Mouse (Mus musculus): ENCODE data around the gene AB124611.
"Not testable (repeated sequence)": the region's sequence is repeated elsewhere in the genome, so short reads cannot be mapped to it uniquely, and the experiment has no call there.

The AB124611 gene

DNA sequence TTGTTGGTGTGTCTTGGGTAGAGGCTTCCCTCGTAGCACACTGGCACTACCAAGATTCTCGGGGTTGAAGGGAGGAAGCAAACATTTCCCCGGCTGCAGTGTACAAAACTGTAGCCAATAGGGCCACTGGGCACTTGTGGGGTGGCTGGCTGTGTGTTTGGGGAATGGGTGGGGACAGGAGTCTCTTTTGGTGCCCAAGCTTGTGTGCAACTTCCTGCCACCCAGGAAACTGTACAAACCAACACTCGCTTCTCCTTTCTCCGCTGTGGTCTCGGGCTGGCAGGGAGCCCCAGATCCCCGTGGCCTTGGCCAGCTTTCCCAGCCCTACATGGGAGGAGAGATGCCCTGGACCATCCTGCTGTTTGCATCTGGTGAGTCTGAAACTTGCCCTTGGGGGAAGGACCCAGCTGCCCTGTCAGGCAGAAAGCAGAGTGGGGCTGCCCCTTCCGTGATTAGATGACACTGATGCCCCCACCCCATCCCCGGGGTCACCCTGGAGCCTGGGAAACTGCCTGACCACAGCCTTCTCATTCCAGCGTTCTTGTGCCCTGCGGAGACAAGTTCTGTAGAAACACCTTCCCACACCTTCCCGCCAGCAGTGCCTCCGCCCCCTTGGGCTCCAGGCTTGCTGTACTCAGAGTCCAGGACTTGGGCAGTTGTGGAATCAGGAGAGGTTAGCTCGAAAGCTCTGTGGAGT lies at the start of gene AB124611:
TSS of gene AB124611 (plus strand) at position 240 of the 697 bp plus-strand sequence.
- peak; percentile 50 to 52 for DNase-seq (ENCODE audit: low spot score in 2 of 2)

DNA sequence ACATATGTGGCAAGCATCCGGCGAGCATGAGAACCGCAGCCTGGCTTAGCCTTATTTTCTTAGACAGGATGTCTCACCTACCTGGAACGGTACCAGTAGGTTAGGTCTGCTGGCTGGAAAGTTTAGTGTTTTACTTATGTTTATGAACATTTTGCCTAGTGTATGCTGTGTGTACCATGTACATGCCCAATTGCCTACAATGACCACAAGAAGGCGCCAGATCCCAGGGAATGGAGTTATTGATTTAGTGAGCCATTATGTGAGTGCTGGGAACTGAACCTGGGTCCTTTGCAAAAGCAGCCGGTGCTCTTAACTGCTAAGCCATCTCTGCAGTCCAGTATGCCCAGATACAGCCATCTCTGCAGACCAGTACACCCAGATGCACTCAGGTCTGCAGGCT lies 48.3 kb upstream of the AB124611 start:
- no peak for DNase-seq (ENCODE audit: low spot score in 2 of 2)

DNA sequence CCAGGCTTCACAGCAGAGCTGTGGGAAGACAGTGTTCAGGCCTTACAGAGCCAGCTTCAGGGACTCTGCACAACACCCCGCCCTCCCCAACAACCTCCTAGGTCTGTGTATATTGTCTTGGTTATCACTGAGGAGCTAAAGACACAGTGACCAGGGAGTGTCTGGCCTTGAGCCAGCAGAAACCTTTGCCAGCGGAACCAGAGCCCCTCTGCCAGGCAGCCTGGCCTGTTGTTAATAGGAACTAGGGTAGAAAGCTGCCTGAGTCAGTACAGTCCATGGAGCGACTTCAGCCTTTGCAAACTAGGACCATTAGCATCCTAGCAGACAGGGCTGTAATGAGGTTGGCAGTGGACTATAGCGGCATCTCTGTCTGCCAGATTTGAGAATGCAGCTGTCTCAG lies 41.9 kb upstream of the AB124611 start:
- DNase-seq (ENCODE audit: low spot score in 2 of 2): no peak

DNA sequence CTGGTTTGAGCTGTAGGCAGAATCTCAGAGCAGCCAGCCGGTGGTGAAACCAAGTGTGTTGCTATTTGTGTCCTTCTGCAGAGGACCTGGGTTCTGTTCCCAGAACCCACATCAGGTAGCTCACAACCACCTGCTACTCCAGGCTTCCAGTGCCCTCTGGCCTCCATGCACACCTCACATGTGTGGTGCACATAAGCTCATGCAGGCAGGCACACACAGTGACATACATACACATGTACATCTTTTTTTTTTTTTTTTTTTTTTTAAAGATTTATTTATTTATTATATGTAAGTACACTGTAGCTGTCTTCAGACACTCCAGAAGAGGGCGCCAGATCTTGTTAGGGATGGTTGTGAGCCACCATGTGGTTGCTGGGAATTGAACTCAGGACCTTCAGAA lies 37.7 kb upstream of the AB124611 start:
- DNase-seq (ENCODE audit: low spot score in 2 of 2): not testable (repeated sequence)

DNA sequence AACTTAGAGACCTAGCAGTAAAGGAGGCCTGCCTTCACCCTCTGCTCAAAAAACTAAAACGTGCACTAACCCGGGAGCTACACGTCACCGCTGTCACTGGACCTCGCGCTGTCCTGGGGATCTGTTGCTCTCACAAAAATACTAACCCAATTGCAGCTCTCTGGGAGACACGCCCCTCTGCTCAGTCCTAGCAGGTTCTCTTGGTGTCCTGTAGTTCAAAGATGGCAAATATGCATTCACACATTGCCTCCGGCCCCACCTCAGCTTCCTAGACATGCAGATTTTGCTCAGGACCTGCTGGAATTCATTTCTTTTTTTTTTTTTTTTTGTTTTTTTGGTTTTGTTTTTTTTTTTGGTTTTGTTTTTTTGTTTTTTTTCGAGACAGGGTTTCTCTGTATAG lies 35.3 kb upstream of the AB124611 start:
- DNase-seq (ENCODE audit: low spot score in 2 of 2): no peak

DNA sequence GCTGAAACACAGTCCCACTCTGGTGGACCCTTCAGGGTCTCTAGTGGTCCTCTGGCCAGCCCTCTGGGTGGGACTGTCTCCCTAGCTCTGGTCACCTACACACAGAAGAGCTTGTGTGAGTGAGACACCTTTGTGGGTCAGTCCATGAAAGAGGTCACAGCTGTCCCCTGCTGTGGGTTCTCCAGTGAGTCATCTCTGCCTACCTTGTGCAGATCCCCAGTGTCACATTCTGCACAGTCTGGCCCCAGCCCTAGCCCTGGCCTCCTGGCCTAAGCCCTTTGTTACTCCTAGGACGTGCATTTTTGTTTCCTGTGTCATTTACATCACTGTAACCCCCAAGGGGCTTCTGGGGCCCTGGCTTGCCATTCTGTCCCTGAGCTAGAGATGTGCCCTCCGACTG lies 32.1 kb upstream of the AB124611 start:
- no peak for DNase-seq (ENCODE audit: low spot score in 2 of 2)

DNA sequence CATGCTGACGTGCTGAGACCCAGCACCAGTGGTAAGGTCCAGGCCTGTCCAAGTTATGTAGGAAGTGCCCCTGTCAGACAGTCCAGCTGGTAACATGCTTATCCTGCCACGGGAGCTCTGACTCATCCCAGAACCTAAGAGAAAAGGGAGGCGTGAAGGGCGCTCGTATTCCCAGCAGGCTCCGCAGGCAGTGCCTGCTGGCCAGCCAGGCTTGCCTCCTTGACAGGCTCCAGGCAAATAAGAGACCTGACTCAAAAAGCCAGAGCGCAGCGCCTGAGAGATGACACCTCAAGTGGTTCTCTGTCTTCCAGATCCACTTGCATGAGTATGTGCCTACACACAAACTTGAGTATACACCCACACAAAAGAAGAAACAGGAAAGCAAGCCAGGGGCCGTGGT lies 31.2 kb upstream of the AB124611 start:
- no peak for DNase-seq (ENCODE audit: low spot score in 2 of 2)

DNA sequence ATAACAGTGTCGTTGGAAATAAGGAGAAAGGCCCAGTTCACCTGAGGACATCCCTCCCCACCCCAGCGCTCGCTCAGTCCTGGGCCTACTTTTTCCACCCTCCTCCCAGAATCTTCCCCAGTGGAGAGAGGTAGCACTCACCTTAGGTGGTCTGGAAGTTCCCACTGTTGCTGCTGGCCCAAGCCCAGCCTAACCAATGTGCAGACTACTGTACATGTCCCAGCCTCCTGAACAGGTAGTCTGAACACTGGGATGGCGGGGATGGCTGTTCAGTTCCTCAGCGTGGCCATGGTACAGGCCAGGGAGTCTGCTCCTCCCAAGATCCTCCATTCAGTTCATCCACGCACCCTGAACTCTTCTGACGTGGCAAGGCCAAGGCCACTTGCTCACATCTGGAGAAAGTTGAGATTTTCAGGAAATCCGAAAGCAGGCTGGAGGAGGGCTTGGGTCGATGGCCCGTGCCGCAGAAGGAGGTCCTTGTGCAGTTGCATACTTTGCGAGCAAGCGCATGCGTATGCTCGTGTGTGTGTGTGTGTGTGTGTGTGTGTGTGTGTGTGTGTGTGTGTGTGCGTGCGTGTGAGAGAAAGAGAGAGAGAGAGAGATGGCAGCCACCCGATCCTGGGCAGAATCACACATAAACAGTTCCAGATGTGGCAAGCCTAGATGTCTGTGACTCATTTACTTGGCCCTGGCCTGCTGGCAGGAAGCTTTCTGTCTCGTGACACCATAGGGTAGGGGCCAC lies 29.5 kb upstream of the AB124611 start:
- no peak for DNase-seq (ENCODE audit: low spot score in 2 of 2)

DNA sequence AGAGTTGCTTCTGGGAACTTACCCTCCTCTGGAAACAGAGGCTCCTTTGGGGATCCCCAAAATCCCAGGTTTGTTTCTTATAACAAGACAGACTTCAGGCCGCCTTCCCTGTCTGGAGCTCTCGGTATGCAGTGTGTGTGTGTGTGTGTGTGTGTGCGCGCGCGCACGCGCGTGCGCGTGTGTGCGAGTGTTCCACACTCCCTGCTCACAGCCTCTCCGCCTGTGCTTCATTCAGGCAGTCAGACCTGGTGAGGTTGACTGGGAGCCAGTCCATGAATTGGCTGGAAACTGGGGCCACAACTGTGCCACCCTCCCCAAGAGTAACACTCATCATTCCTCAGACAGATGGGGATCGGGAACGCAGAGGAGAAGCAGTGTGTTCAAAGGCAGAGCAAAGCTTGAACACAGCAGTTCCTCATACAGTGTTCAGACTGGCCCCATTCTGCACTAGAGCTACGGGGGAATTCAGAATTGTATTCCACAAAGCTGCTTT lies 28.9 kb upstream of the AB124611 start:
- no peak for DNase-seq (ENCODE audit: low spot score in 2 of 2)

DNA sequence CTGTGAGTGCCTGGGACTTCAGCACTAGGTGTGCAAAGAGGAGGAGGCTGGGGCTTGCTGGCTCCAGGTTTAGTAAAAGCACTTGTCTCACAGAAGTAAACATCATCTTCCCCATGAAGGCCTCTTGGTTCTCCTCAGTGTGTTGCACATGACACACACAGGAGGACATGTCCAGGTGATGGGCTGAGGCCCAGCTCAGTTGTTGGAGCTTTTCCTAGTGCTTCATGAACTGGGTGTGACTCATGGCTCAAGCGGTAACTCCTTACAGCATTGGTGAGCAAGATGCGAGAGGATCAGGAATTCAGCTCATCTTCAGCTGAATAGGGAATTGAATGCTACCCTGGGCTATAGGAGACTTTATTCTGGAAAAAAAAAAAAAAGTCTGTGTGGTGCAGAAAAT lies 28.3 kb upstream of the AB124611 start:
- DNase-seq (ENCODE audit: low spot score in 2 of 2): no peak

DNA sequence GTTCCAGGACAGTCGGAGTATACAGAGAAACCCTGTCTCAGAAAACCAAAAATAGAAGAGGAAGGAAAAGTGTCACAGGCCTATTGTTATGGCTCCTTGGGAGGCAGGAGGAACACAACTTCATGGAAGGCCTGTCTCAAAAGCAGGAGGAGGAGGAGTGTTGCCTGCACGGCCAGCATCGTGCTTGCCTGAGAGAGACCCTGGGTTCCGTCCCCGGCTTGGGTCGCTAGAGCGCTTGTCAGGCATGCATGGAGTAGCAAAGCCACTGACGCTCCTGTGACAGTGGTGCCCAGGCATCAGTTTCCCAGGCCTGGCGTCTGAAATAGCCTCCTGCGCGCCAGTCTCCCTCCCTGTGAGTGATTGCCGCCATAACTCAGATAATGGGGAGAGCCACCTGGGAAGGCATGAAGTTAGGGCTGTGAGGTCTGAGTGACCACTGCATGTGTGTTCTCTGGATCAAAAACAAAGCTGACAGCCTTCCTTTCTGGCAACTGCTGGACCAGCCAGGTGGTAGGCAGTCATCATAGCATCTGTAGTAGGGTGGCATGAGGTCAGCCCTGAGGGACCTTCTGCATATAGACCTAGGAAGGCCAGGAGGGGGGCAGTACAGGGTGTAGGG lies 27.6 kb upstream of the AB124611 start:
- DNase-seq (ENCODE audit: low spot score in 2 of 2): no peak

DNA sequence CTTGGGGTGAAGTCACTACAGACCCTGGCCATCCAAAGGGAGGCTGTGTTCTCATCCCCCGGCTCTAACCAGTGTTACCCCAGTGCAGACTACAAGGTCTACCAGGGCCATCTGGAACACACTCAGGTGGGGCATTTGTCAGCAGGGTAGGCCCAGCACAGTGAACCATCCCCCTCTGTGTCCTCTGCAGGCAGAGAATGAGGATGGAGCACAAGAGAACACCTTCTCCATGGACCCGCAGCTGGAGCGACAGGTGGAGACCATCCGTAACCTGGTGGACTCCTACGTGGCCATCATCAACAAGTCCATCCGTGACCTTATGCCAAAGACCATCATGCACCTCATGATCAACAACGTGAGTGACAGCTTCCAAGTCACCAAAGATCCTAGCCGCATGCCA lies 22.6 kb upstream of the AB124611 start:
- DNase-seq (ENCODE audit: low spot score in 2 of 2): no peak

DNA sequence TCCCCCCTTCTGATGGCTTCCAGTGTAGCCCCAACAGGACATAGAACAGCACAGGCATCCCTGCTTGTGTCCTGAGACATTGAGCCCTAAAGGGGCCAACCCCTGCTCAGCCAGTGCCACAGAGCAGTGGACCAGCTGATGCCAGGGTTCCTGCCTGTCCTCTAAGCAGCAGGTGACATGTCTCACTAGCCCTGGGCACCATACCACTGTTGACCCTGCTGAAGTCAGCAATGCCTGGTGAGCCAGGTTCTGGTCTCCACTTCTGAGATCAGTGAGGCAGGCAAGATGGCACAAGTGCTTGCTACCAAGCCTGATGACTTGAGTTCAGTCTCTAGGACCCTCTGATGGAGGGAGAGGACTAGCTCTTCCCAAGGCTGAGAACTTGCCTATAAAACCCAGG lies 20.2 kb upstream of the AB124611 start:
- no peak for DNase-seq (ENCODE audit: low spot score in 2 of 2)

DNA sequence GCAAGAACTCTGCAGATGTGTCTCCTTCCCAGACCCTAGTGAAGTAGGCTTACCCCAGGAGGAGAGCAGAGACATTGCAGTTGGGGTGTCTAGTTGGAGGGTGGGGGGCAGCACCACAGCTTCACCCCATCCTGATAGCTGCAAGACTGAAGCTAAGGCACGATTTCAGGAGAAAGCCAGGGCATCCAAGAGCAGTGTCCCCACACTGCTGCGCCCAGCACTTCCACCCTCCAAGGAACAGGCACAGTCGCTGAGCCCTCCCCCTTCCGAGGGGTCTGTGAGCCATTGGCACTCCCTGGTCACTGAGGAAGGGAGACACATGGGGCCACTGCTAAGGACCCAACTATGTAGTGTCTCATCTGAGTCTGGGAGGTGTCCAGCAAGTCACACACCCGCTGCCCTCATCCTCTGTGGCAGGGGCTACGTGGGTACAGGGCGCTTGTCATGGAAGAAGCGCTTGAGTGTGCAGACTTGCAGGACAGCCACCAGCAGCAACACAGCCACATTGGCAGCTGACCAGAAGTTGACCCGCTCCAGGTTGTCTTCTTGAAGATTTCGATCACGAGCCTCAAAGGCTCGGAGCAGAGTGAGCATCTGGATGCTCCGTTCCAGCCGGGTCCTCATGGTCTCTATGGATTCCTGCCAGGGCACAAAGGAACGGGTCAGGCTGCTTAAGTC lies 18.1 kb upstream of the AB124611 start:
- no peak for DNase-seq (ENCODE audit: low spot score in 2 of 2)

DNA sequence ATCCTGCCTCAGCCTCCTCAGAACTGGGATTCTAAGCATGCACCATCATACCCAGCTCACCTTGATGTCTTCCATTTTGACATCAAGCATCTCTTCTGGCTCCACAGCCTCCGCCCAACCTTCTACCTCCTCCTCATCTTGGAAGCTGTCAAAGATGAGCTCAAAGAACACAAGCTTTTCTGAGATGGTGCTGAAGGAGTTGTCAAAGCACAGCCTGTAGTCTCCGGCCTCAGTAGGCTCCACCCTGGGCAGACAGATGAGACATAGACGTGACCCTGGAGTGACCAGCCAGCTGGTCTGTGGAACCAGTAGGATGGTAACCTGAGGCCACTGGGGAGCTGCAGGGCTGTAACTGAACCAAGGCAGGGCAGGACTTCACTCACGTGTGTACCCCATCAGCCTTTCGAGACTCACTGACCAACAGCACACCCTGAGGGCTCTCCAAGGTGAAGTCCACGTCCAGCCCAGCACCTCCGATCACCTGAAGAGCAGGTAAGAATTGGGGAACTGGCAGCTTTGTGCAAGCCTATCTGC lies 17.0 kb upstream of the AB124611 start:
- DNase-seq (ENCODE audit: low spot score in 2 of 2): no peak

DNA sequence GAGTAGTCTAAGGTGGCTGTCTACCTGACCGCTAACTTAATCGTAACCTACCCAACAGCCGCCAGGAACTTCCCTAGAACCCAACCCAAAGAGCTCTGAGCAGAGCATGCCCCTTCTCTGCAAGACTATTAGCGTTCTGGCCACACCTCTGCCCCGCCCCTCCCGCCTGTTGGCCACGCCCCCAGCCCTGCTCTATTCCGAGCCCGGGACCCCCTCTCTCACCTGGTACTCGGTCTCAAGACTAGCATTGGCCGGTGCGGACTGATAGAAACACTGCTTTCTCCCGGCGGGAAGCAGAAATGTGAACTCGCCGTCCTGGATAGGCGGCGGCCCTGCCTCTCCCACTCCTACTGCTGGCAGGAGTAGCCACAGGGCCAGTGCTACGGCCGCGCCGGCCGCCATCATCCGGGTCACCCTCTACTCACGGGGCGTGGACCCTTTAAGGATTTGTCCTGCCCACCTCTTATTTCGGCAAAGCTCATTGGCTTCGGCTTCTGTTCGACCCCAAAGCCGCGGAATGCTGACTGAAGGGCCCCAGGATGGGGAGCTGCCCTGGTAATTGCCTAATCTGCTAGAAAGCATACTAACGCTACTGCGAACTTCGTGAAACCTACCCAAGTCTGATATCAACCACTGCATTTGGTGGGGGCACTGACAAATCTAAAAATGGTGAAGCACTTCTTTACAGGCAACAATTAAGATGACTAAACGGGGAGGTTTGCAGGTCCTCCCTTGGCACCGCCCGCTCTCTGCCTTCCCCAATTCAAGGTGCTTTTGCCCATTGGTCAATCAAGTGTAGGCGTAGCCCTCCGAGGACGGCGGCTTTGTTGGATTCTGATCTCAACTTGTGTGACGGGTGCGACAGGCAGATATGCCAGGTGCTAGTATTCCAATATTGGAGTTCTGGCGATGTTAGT lies 15.9 kb upstream of the AB124611 start, which contains the start of gene Tmed1:
TSS of gene Tmed1 (minus strand) at position 481 of the 917 bp plus-strand sequence.
- peak; percentile 95 for DNase-seq (ENCODE audit: low spot score in 2 of 2)

DNA sequence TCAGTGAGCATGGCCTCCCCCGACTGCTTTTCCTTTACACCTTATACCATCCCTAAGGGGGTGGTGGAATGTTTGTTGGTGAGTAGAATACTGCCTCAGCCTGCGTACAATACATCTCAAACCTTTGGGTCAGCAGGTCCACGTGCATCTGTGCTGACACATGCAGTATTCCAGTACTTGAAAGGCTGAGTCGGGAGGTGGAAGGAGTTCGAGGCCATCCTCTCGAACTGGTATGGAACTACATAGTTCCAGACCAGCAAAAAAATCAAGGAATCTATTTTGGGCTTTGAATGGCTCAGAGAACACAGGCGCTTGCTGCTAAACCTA lies 15.3 kb upstream of the AB124611 start:
- no peak for DNase-seq (ENCODE audit: low spot score in 2 of 2)

DNA sequence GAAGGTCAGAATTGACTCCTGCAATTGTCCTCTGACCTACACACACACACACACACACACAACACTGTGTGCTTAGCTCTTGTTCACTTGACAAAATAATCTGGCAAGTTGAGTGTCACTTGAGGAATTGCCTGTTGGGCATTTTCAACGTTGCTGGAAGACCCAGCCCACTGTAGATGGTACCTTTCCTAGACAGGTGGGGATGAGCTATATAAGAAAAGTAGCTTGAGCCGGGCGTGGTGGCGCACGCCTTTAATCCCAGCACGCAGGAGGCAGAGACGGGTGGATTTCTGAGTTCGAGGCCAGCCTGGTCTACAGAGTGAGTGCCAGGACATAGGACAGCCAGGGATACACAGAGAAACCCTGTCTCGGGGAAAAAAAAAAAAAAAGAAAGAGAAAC lies 14.9 kb upstream of the AB124611 start:
- no peak for DNase-seq (ENCODE audit: low spot score in 2 of 2)

DNA sequence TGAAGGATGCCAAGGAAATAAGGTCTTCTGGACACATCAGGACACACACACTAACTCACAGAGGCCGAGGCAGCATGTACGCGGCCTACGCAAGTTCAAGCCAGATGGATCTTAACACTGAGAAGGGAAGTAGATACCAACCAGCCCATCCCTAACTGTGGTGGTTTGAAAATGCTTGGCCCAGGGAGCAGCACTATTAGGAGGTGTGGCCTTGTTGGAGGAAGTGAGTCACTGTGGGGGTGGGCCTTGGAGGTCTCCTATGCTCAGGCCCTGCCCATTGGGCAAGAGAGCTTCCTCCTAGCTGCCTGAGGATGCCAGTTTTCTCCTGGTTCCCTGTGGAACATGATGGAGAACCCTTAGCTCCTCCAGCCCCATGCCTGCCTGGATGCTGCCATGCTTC lies 12.5 kb upstream of the AB124611 start:
- no peak for DNase-seq (ENCODE audit: low spot score in 2 of 2)

DNA sequence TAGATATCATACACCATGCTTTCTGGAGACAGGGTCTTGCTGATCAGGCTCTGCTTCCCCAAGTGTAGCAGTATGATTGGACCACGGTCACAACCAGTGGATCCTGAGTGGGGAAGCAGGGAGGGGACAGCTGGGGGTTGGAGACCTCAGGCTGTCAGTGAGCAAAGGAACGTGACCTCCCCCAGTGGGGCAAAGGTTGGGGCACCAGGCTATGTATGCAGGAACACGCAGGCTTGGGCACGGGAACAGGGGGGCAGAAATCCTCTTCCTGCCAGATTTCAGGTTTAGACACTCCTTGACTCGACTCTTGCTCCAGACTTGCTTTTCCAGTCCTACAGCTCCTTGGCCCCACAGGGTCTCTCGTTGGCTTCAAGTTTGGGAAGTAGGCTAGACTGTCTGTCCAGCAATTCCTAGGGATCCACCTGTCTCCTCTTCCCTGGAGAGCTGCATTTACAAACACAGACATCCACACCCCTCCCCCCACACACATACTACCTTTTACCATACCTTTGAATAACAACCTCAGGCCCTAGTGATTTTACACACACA lies 8.0 kb upstream of the AB124611 start:
- DNase-seq (ENCODE audit: low spot score in 2 of 2): no peak

DNA sequence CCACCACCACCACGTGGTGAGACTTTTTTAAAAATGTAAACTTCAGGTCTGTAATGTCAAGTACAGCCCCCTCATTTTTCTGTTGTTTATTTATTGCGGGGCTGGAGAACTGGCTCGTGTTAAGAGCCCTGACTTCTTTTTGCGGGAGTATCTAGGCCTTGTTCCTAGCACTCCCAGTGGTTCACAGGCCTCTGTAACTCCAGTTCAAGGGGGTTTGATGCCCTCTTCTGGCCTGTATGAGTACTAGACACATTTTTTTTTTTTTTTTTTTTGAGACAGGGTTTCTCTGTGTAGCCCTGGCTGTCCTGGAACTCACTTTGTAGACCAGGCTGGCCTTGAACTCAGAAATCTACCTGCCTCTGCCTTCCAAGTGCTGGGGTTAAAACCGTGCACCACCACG lies 7.3 kb upstream of the AB124611 start:
- DNase-seq (ENCODE audit: low spot score in 2 of 2): not testable (repeated sequence)
